Mouse (Mus musculus) lung, postnatal 4 days (tissue): ENCODE measurements around the gene Gpr155.

Source experiments
- DNase-seq, 2 experiments: peaks; one replicate each; pipeline ENCODE4 v3.0.0; 2021

The Gpr155 gene

GRCm38 (mm10) chr2:73317426-73317825 is 68.9 kb downstream of the Gpr155 start:
- no peak for DNase-seq

- no peak for DNase-seq
Measured at GRCm38 (mm10) chr2:73314311-73314710, 72.1 kb downstream of the Gpr155 start.

GRCm38 (mm10) chr2:73313117-73313501 is 73.3 kb downstream of the Gpr155 start:
- DNase-seq: peak; percentile 45 to 58

- peak; percentile 96 to 98 for DNase-seq
Measured at GRCm38 (mm10) chr2:73312152-73313116, 73.9 kb downstream of the Gpr155 start, which contains the start of the genes Scrn3 and Cir1. Scrn3 (plus strand) TSS chr2:73312601. Cir1 (minus strand) TSS chr2:73312701.

GRCm38 (mm10) chr2:73306006-73306405 is 80.4 kb downstream of the Gpr155 start:
- DNase-seq: no peak

- DNase-seq: no peak
Measured at GRCm38 (mm10) chr2:73304506-73304905, 81.9 kb downstream of the Gpr155 start.

- no peak for DNase-seq
Measured at GRCm38 (mm10) chr2:73302722-73303121, 83.7 kb downstream of the Gpr155 start.

GRCm38 (mm10) chr2:73301979-73302378 is 84.4 kb downstream of the Gpr155 start:
- no peak for DNase-seq

GRCm38 (mm10) chr2:73298841-73299240 is 87.5 kb downstream of the Gpr155 start:
- DNase-seq: no peak

- DNase-seq: no peak
Measured at GRCm38 (mm10) chr2:73298154-73298553, 88.2 kb downstream of the Gpr155 start.

GRCm38 (mm10) chr2:73295023-73295422 is 91.3 kb downstream of the Gpr155 start:
- DNase-seq: no peak
